ENCODE assay signal across 24 mouse cellular contexts in the genomic region with DNA sequence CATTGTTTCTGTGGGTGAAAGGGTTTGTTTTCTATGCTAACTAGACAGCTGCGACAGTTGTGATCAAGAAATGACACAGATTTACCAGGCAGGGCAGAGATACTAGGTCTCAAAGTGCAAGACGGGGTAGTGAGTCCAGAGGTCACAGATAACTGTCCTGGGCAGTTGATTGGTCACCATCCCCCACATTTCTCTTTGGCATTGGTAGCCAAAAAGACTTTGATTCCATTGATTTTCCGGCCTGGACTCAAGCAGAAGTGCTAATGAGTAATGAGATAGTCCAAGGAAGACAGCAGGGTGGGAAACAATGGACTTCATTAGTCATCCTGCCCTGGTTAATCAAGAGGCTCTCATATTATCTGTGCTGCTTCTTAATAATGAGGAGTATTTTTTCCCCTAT. TPM values are rescaled to one million over a fixed set of nuclear protein-coding genes. Genes with fewer than 3 reads are reported as not detected.
DNase-seq lines count a peak whose midpoint lies in the region; ATAC-seq and TF ChIP-seq lines count a peak whose summit lies in the region.
"Had no signal": no experiment of that assay in that cellular context is flagged by ENCODE, and none has a peak within 500 bp of the region (broad histone marks: within the 10 kb centered on the region; RNA-seq: fewer than 3 reads in every experiment).

No protein-coding gene starts in this region.

- WGBS in liver, adult 2 months: 7% methylated on average over 3 of the region's 3 CpGs
- 64% methylated on average over 3 of the region's 3 CpGs for WGBS in liver, embryonic 11.5 days
- 43% methylated on average over 3 of the region's 3 CpGs for WGBS in liver, embryonic 16.5 days (ENCODE audit: insufficient replicate concordance)

- no peak for ATAC-seq in liver, embryonic 11.5 days (replicated peaks; ENCODE audit: low FRiP score)
- peak; percentile 88 for ATAC-seq in liver, embryonic 16.5 days (ENCODE audit: low read depth)
- no peak for ATAC-seq in erythroid progenitor cell, adult 5-6 weeks (replicated peaks; ENCODE audit: low FRiP score, poor library complexity, severe bottlenecking)
- ATAC-seq: forebrain, embryonic 13.5 days had no signal

- no peak for TF ChIP-seq POLR2A in liver, adult 2 months (IDR thresholded peaks at IDR 0.05; ENCODE audit: extremely low read depth, insufficient read depth, low read length)

- H3K4me2 ChIP-seq in liver, embryonic 11.5 days: no peak overlapping the region
- H3K4me2 ChIP-seq in liver, embryonic 16.5 days (ENCODE audit: low read depth, low read length): no peak overlapping the region
- H3K4me2 ChIP-seq: embryonic facial prominence, embryonic 15.5 days; forebrain, embryonic 13.5 days; hindbrain, embryonic 14.5 days; neural tube, embryonic 12.5 days had no signal

- no peak for TF ChIP-seq CTCF in liver, adult 2 months (IDR thresholded peaks at IDR 0.05; ENCODE audit: low read depth, low read length)

- no peaks in the 10 kb centered on the region for H3K79me2 ChIP-seq in liver, adult 2 months (ENCODE audit: control insufficient read depth, insufficient read depth, low read length)

- H3K9ac ChIP-seq in liver, adult 2 months (ENCODE audit: low read depth, low read length): no peak overlapping the region
- H3K9ac ChIP-seq in liver, embryonic 11.5 days (ENCODE audit: low read depth, low read length): no peak overlapping the region
- H3K9ac ChIP-seq in liver, embryonic 16.5 days (ENCODE audit: low read depth, low read length): no peak overlapping the region
- H3K9ac ChIP-seq: embryonic facial prominence, embryonic 15.5 days; forebrain, embryonic 13.5 days; hindbrain, embryonic 14.5 days; neural tube, embryonic 12.5 days had no signal

- H3K36me3 ChIP-seq in liver, adult 2 months (ENCODE audit: control insufficient read depth, insufficient read depth, low read length): peaks cover 3% of the 10 kb centered on the region; the same call in 1 of the 2 replicates
- H3K36me3 ChIP-seq in liver, embryonic 11.5 days (ENCODE audit: control insufficient read depth, insufficient read depth, low read length): peaks cover 4% of the 10 kb centered on the region; the same call in 1 of the 2 replicates
- H3K36me3 ChIP-seq in liver, embryonic 16.5 days (ENCODE audit: control insufficient read depth, insufficient read depth): no peaks in the 10 kb centered on the region

- H3K9me3 ChIP-seq in liver, embryonic 11.5 days (ENCODE audit: control insufficient read depth, low read length): no peaks in the 10 kb centered on the region
- no peaks in the 10 kb centered on the region for H3K9me3 ChIP-seq in liver, embryonic 16.5 days (replicated peaks; ENCODE audit: control insufficient read depth, low read length)
- H3K9me3 ChIP-seq: embryonic facial prominence, embryonic 15.5 days; forebrain, embryonic 13.5 days; midbrain, embryonic 10.5 days; neural tube, embryonic 12.5 days had no signal

- peak; percentile 50 for DNase-seq in heart, adult 11 months
- DNase-seq in heart, postnatal 4 days: no peak
- DNase-seq in liver, adult 2 months (ENCODE audit: extremely low read depth, low read depth, low spot score): peak; percentile 99
- DNase-seq in liver, embryonic 11.5 days (ENCODE audit: low spot score): no peak
- DNase-seq in yolk sac, embryonic 10.5 days (ENCODE audit: low spot score): peak; percentile 83
- no peak for DNase-seq in spleen, postnatal 4 days (ENCODE audit: low spot score in 2 of 2)
- DNase-seq: adrenal gland, adult 8-10 months; cerebellum, adult 9-10 months; embryo, embryonic 11 days; layer of hippocampus, postnatal 36 days; lung, adult 2 months; right cerebral cortex, postnatal 25 days; thymus, postnatal 36 days had no signal

- peak overlapping the region; percentile 11 for H3K27ac ChIP-seq in liver, adult 2 months (replicated peaks; ENCODE audit: insufficient read depth, low read depth, low read length)
- no peak overlapping the region for H3K27ac ChIP-seq in liver, embryonic 11.5 days (ENCODE audit: low read depth, low read length)
- H3K27ac ChIP-seq in liver, embryonic 16.5 days (ENCODE audit: low read length): peak overlapping the region; percentile 44; the same call in 1 of the 2 replicates
- H3K27ac ChIP-seq: embryonic facial prominence, embryonic 15.5 days; forebrain, embryonic 13.5 days; hindbrain, embryonic 14.5 days; midbrain, embryonic 10.5 days; neural tube, embryonic 12.5 days had no signal

- no peaks in the 10 kb centered on the region for H3K27me3 ChIP-seq in liver, adult 2 months (ENCODE audit: control insufficient read depth, insufficient read depth, low read length)
- H3K27me3 ChIP-seq in liver, embryonic 11.5 days (replicated peaks; ENCODE audit: control insufficient read depth, insufficient read depth, low read length): no peaks in the 10 kb centered on the region
- no peaks in the 10 kb centered on the region for H3K27me3 ChIP-seq in liver, embryonic 16.5 days (ENCODE audit: control insufficient read depth, insufficient read depth, low read depth, low read length)
- H3K27me3 ChIP-seq: embryonic facial prominence, embryonic 15.5 days; forebrain, embryonic 13.5 days; neural tube, embryonic 12.5 days had no signal

- no peak overlapping the region for H3K4me3 ChIP-seq in liver, adult 2 months (ENCODE audit: insufficient read depth, low read depth, low read length)
- H3K4me3 ChIP-seq in liver, embryonic 11.5 days (ENCODE audit: low read depth, low read length): no peak overlapping the region
- no peak overlapping the region for H3K4me3 ChIP-seq in liver, embryonic 16.5 days (ENCODE audit: low read depth, low read length)
- H3K4me3 ChIP-seq: embryonic facial prominence, embryonic 15.5 days; forebrain, embryonic 13.5 days; midbrain, embryonic 10.5 days; neural tube, embryonic 12.5 days had no signal

- H3K4me1 ChIP-seq in liver, adult 2 months (ENCODE audit: control insufficient read depth, insufficient read depth, low read length): peaks cover 14% of the 10 kb centered on the region
- 0 out of 2 replicates have a peak, but pooled peaks cover 2% of the 10 kb centered on the region for H3K4me1 ChIP-seq in liver, embryonic 11.5 days (replicated peaks; ENCODE audit: control insufficient read depth, insufficient read depth, low read length)
- no peaks in the 10 kb centered on the region; the same call in 1 of the 2 replicates for H3K4me1 ChIP-seq in liver, embryonic 16.5 days (ENCODE audit: control insufficient read depth, low read depth, low read length)
- H3K4me1 ChIP-seq: embryonic facial prominence, embryonic 15.5 days; forebrain, embryonic 13.5 days; midbrain, embryonic 10.5 days; neural tube, embryonic 12.5 days had no signal

RNA-seq across cellular contexts. Expression of gene Smlr1, which starts 16.1 kb away (rescaled TPM):
- total RNA-seq in heart, postnatal 4 days (2021): not detected
- 79.3 and 89.4 TPM in 2 replicates for total RNA-seq in liver, adult 2 months (2014; rRNA removed)
- polyA plus RNA-seq in liver, adult 2 months (2012; rRNA removed): 64.7 and 68.6 TPM in 2 replicates
- 2.2 and 2.4 TPM in 2 replicates for polyA plus RNA-seq in liver, embryonic 11.5 days (2014; fragmentation: Nextera tagmentation; extraction: Ambion mirVana)
- polyA plus RNA-seq in liver, embryonic 16.5 days (2015; fragmentation: Nextera tagmentation; extraction: Ambion mirVana): 32.5 and 33.6 TPM in 2 replicates
- total RNA-seq in erythroid progenitor cell, adult 5-6 weeks (2015; ENCODE audit: low replicate concordance): not detected in 2 replicates
- total RNA-seq in erythroid progenitor cell, adult 5-6 weeks (2017; ENCODE audit: low replicate concordance): not detected in 2 replicates
- total RNA-seq: adrenal gland, adult 8-10 months; gastrocnemius, postnatal 4 days; heart, postnatal 10 days; layer of hippocampus, postnatal 36 days; left cerebral cortex, postnatal 36 days; MEL had no signal
- polyA plus RNA-seq: embryonic facial prominence, embryonic 15.5 days; forebrain, embryonic 13.5 days; hindbrain, embryonic 14.5 days; lung, adult 2 months; midbrain, embryonic 10.5 days; neural tube, embryonic 12.5 days had no signal

Comparison
In these comparisons a context has a peak if more than half of its experiments do, and no peak if none do; other contexts are left out.
1. DNase-seq: peak in heart, adult 11 months (single experiment), liver, adult 2 months (single experiment) and yolk sac, embryonic 10.5 days (single experiment); none in heart, postnatal 4 days (single experiment), liver, embryonic 11.5 days (single experiment) and spleen, postnatal 4 days (0 of 2).
2. RNA of gene Smlr1, which starts 16.1 kb away (total RNA-seq): 79.3 to 89.4 TPM in liver, adult 2 months; not detected in heart, postnatal 4 days and not detected in erythroid progenitor cell, adult 5-6 weeks; every median in the first group is over 10 times any median in the second.